Comparison of ENCODE assay signal across 7 mouse cellular contexts in the genomic region with DNA sequence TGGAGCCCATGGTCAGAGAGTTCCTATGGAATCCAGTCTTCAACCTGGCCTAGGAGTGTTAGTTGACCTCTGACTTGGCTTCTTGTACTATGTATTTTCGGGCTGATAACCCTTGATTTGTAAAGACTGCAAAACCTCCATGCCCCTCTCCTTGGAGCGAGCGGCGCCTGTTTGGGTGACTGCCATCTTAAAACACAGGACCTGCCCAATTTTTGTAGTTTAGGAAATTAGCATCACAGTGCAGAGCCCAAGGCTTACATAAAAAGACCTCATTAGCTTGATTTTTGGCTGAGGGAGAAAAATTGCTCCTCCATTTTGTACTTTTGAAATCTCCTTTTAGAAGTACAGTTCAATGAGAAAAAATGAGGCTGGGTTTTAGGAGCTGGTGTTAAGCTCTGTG. TPM values are rescaled to one million over a fixed set of nuclear protein-coding genes. Genes with fewer than 3 reads are reported as not detected.
DNase-seq lines count a peak whose midpoint lies in the region; ATAC-seq and TF ChIP-seq lines count a peak whose summit lies in the region.

No protein-coding gene starts in this region.

- H3K27me3 ChIP-seq in lung, embryonic 16.5 days (ENCODE audit: control insufficient read depth, insufficient read depth, low read depth, low read length) = no peaks in the 10 kb centered on the region
- no peaks in the 10 kb centered on the region for H3K27me3 ChIP-seq in forebrain, embryonic 14.5 days (replicated peaks; ENCODE audit: control insufficient read depth, insufficient read depth, low read length)
- H3K27me3 ChIP-seq in limb, embryonic 15.5 days = no peaks in the 10 kb centered on the region
- H3K27me3 ChIP-seq in stomach, postnatal 0 days (ENCODE audit: control insufficient read depth, insufficient read depth, low read length) = no peaks in the 10 kb centered on the region

- ATAC-seq in lung, embryonic 16.5 days (ENCODE audit: low read depth) = no peak
- peak; percentile 29; the same call in 1 of the 2 replicates for ATAC-seq in forebrain, embryonic 14.5 days
- no peak for ATAC-seq in limb, embryonic 15.5 days (ENCODE audit: insufficient number of reproducible peaks, low FRiP score, low TSS enrichment, low read depth)
- no peak for ATAC-seq in stomach, postnatal 0 days (ENCODE audit: low FRiP score, low TSS enrichment)
- ATAC-seq in megakaryocyte-erythroid progenitor cell, adult 5-6 weeks (replicated peaks; ENCODE audit: low FRiP score, low TSS enrichment, poor library complexity, severe bottlenecking) = no peak

- H3K4me2 ChIP-seq in lung, embryonic 16.5 days (ENCODE audit: low read depth, low read length) = peak overlapping the region; percentile 54
- peak overlapping the region; percentile 78 for H3K4me2 ChIP-seq in forebrain, embryonic 14.5 days (ENCODE audit: low read length)
- peak overlapping the region; percentile 67 for H3K4me2 ChIP-seq in limb, embryonic 15.5 days
- H3K4me2 ChIP-seq in stomach, postnatal 0 days (replicated peaks; ENCODE audit: low read depth) = peak overlapping the region; percentile 80; the same call in 1 of the 2 replicates

- TF ChIP-seq EP300 in stomach, postnatal 0 days (optimal IDR thresholded peaks at IDR 0.05) = no peak

- H3K9me3 ChIP-seq in lung, embryonic 16.5 days (ENCODE audit: control insufficient read depth, low read length) = no peaks in the 10 kb centered on the region
- H3K9me3 ChIP-seq in forebrain, embryonic 14.5 days (replicated peaks; ENCODE audit: control insufficient read depth, low read length) = no peaks in the 10 kb centered on the region
- H3K9me3 ChIP-seq in limb, embryonic 15.5 days = no peaks in the 10 kb centered on the region
- H3K9me3 ChIP-seq in stomach, postnatal 0 days (ENCODE audit: control insufficient read depth, low read length) = no peaks in the 10 kb centered on the region

- no peak for DNase-seq in lung, adult 2 months
- peak; percentile 81 for DNase-seq in forebrain, embryonic 14.5 days (ENCODE audit: low spot score)
- DNase-seq in stomach, postnatal 0 days (ENCODE audit: low spot score) = no peak
- no peak for DNase-seq in testis, postnatal 14 days (ENCODE audit: low spot score)

- H3K27ac ChIP-seq in lung, embryonic 16.5 days (ENCODE audit: low read length) = no peak overlapping the region
- H3K27ac ChIP-seq in forebrain, embryonic 14.5 days (ENCODE audit: low read depth, low read length) = peak overlapping the region; percentile 66; the same call in 1 of the 2 replicates
- H3K27ac ChIP-seq in limb, embryonic 15.5 days = no peak overlapping the region
- no peak overlapping the region for H3K27ac ChIP-seq in stomach, postnatal 0 days (replicated peaks)

- TF ChIP-seq CTCF in lung, adult 2 months (IDR thresholded peaks at IDR 0.05; ENCODE audit: insufficient read depth, low read length) = no peak
- TF ChIP-seq CTCF in stomach, postnatal 0 days (IDR thresholded peaks at IDR 0.05; ENCODE audit: low read depth) = no peak

- H3K4me3 ChIP-seq in lung, embryonic 16.5 days (ENCODE audit: low read length) = peak overlapping the region; percentile 79
- H3K4me3 ChIP-seq in lung, adult 2 months (replicated peaks; ENCODE audit: extremely low read depth, low read depth, low read length) = no peak overlapping the region
- peak overlapping the region; percentile 82 for H3K4me3 ChIP-seq in forebrain, embryonic 14.5 days (ENCODE audit: low read depth, low read length)
- H3K4me3 ChIP-seq in limb, embryonic 15.5 days = peak overlapping the region; percentile 85
- peak overlapping the region; percentile 76; the same call in 1 of the 2 replicates for H3K4me3 ChIP-seq in stomach, postnatal 0 days (ENCODE audit: low read depth, low read length)

- H3K4me1 ChIP-seq in lung, embryonic 16.5 days (replicated peaks; ENCODE audit: control insufficient read depth, insufficient read depth, low read length) = peaks cover 25% of the 10 kb centered on the region
- H3K4me1 ChIP-seq in lung, adult 2 months (ENCODE audit: control insufficient read depth, insufficient read depth, low read length) = peaks cover 5% of the 10 kb centered on the region
- peaks cover 29% of the 10 kb centered on the region for H3K4me1 ChIP-seq in forebrain, embryonic 14.5 days (ENCODE audit: control insufficient read depth, insufficient read depth, low read length)
- H3K4me1 ChIP-seq in limb, embryonic 15.5 days = peaks cover 33% of the 10 kb centered on the region
- no peaks in the 10 kb centered on the region; the same call in 1 of the 2 replicates for H3K4me1 ChIP-seq in stomach, postnatal 0 days (replicated peaks; ENCODE audit: control insufficient read depth, insufficient read depth)

- no peak overlapping the region for H3K9ac ChIP-seq in lung, embryonic 16.5 days (ENCODE audit: low read length)
- H3K9ac ChIP-seq in forebrain, embryonic 14.5 days (ENCODE audit: low read length) = peak overlapping the region; percentile 85; the same call in 1 of the 2 replicates
- H3K9ac ChIP-seq in limb, embryonic 15.5 days = no peak overlapping the region
- peak overlapping the region; percentile 43; the same call in 1 of the 2 replicates for H3K9ac ChIP-seq in stomach, postnatal 0 days (ENCODE audit: low read length)

- WGBS in lung, embryonic 16.5 days = 70% methylated on average over 4 of the region's 4 CpGs
- WGBS in lung, adult 2 months = 91% methylated on average over 4 of the region's 4 CpGs
- 17% methylated on average over 4 of the region's 4 CpGs for WGBS in forebrain, embryonic 14.5 days
- WGBS in limb, embryonic 15.5 days = 71% methylated on average over 4 of the region's 4 CpGs
- 73% methylated on average over 4 of the region's 4 CpGs for WGBS in stomach, postnatal 0 days

- H3K36me3 ChIP-seq in lung, embryonic 16.5 days (ENCODE audit: control insufficient read depth, insufficient read depth, low read length) = peaks cover 24% of the 10 kb centered on the region
- peaks cover 37% of the 10 kb centered on the region for H3K36me3 ChIP-seq in forebrain, embryonic 14.5 days (ENCODE audit: control insufficient read depth, insufficient read depth, low read length)
- peaks cover 34% of the 10 kb centered on the region for H3K36me3 ChIP-seq in limb, embryonic 15.5 days
- H3K36me3 ChIP-seq in stomach, postnatal 0 days (ENCODE audit: control insufficient read depth, insufficient read depth, low read length) = peaks cover 7% of the 10 kb centered on the region; the same call in 1 of the 2 replicates

- TF ChIP-seq POLR2A in lung, adult 2 months (IDR thresholded peaks at IDR 0.05; ENCODE audit: borderline replicate concordance, extremely low read depth, low read depth, low read length) = no peak

RNA-seq across cellular contexts. Expression of a gene that starts 2.2 kb away (rescaled TPM):
- 130 and 137 TPM in 2 replicates for polyA plus RNA-seq in lung, embryonic 16.5 days (2015; fragmentation: Nextera tagmentation; extraction: Ambion mirVana)
- polyA plus RNA-seq in lung, adult 2 months (2012; rRNA removed) = 6.1 and 8.1 TPM in 2 replicates
- polyA plus RNA-seq in forebrain, embryonic 14.5 days (2014; fragmentation: Nextera tagmentation; extraction: Ambion mirVana) = 113 and 116 TPM in 2 replicates
- polyA plus RNA-seq in limb, embryonic 15.5 days (2015; fragmentation: Nextera tagmentation; extraction: Ambion mirVana) = 113 and 119 TPM in 2 replicates
- polyA plus RNA-seq in stomach, postnatal 0 days (2015; fragmentation: Nextera tagmentation; extraction: Ambion mirVana) = 40.3 and 42.7 TPM in 2 replicates
- total RNA-seq in megakaryocyte-erythroid progenitor cell, adult 5-6 weeks (2014; fragmentation: Nextera tagmentation) = 144 and 159 TPM in 2 replicates
- total RNA-seq in megakaryocyte-erythroid progenitor cell, adult 5-6 weeks (2017) = 179 and 188 TPM in 2 replicates

Comparison
In these comparisons a context has a peak if more than half of its experiments do, and no peak if none do; other contexts are left out.
1. H3K9ac ChIP-seq: peak in forebrain, embryonic 14.5 days (single experiment) and stomach, postnatal 0 days (single experiment); none in lung, embryonic 16.5 days (single experiment) and limb, embryonic 15.5 days (single experiment).
2. Peak in every context shown above with its lines, with median percentiles within 50 percentile points of each other: H3K4me2 ChIP-seq.